Mouse (Mus musculus) MEL (cell line): ENCODE measurements around the gene Ercc6.

ENCODE experiments used
- CHD2 ChIP-seq: IDR thresholded peaks from 2 replicates; pipeline ENCODE4 v1.6.1; 2011; ENCODE audit warnings: low read length, improper control_type of control experiment
- CTCF ChIP-seq, 3 experiments: IDR thresholded peaks in 2 of 3; conservative IDR thresholded peaks in 1 of 3; 2 replicates each; pipeline ENCODE4 v1.5.1; 2011 to 2012; ENCODE audit warnings: low read length in 3 of 3, low read depth in 2 of 3, mild to moderate bottlenecking in 2 of 3, improper control_type of control experiment in 1 of 3, inconsistent platforms in 1 of 3, mixed read lengths in 1 of 3, moderate library complexity in 1 of 3; ENCODE audit not compliant: control insufficient read depth in 1 of 3, insufficient read depth in 1 of 3, poor library complexity in 1 of 3, severe bottlenecking in 1 of 3
- EP300 ChIP-seq, 2 experiments: IDR thresholded peaks; 2 replicates each; pipeline ENCODE4 v1.6.1; 2011; ENCODE audit warnings: improper control_type of control experiment in 2 of 2, low read length in 2 of 2, low read depth in 1 of 2, mild to moderate bottlenecking in 1 of 2
- GATA1 ChIP-seq: IDR thresholded peaks from 2 replicates; pipeline ENCODE4 v1.6.1; 2011; ENCODE audit warnings: low read depth, low read length, improper control_type of control experiment
- JUND ChIP-seq: IDR thresholded peaks from 2 replicates; pipeline ENCODE4 v1.6.1; 2011; ENCODE audit warnings: low read depth, mild to moderate bottlenecking, improper control_type of control experiment, low read length
- MAFK ChIP-seq: IDR thresholded peaks from 2 replicates; pipeline ENCODE4 v1.6.1; 2011; ENCODE audit warnings: low read depth, mild to moderate bottlenecking, low read length, improper control_type of control experiment, borderline replicate concordance
- MAX ChIP-seq: IDR thresholded peaks from 2 replicates; pipeline ENCODE4 v1.6.1; 2011; ENCODE audit warnings: low read length, improper control_type of control experiment
- POLR2A ChIP-seq, 2 experiments: IDR thresholded peaks; 2 replicates each; pipeline ENCODE4 v1.6.1; 2011 to 2012; ENCODE audit warnings: low read length in 2 of 2, mild to moderate bottlenecking in 2 of 2, control low read depth in 1 of 2, improper control_type of control experiment in 1 of 2, low read depth in 1 of 2, moderate library complexity in 1 of 2; ENCODE audit not compliant: control insufficient read depth in 1 of 2, insufficient read depth in 1 of 2, poor library complexity in 1 of 2
- RAD21 ChIP-seq: IDR thresholded peaks from 2 replicates; pipeline ENCODE4 v1.6.1; 2011; ENCODE audit warnings: mild to moderate bottlenecking, low read depth, low read length, improper control_type of control experiment
- RCOR1 ChIP-seq: IDR thresholded peaks from 2 replicates; pipeline ENCODE4 v1.6.1; 2012; ENCODE audit warnings: low read depth, mild to moderate bottlenecking, inconsistent platforms, low read length, improper control_type of control experiment
- USF1 ChIP-seq: IDR thresholded peaks from 2 replicates; pipeline ENCODE4 v1.6.1; 2014; ENCODE audit warnings: low read depth, mild to moderate bottlenecking, inconsistent platforms, low read length, improper control_type of control experiment, moderate library complexity

DNA sequence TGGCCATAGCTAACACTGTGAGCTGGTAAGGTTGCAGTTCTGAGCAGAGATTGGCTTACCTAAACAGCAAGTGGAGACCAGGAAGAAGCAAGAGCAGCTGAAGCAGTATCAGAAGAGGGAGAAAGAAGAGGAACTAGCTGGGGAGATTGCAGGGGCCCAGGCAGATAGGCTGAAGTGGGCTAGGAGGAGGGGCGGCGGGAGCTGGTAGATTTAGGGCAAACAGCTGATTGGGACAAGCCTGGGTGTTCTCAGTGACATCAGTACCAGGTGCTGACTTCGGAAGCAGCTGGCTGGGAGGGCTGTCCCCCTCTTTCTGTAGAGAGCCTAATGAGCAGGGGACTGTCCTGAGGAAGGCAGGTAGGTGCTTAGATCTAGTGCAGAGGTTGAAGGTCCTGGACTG lies 48.1 kb downstream of the Ercc6 start:
- no peak for TF ChIP-seq USF1
- no peak for TF ChIP-seq JUND
- TF ChIP-seq CTCF (IDR thresholded peaks at IDR 0.05 in 2 of 3, conservative IDR thresholded peaks at IDR 0.05 in 1 of 3; ENCODE audit: control insufficient read depth in 1 of 3, insufficient read depth in 1 of 3, low read depth in 2 of 3, low read length in 3 of 3, poor library complexity in 1 of 3, severe bottlenecking in 1 of 3): no peak
- peak; percentile 50 to 54; a peak in 3 of 4 replicates for TF ChIP-seq EP300 (IDR thresholded peaks at IDR 0.05; ENCODE audit: low read depth in 1 of 2, low read length in 2 of 2)
- TF ChIP-seq POLR2A (IDR thresholded peaks at IDR 0.05; ENCODE audit: control insufficient read depth in 1 of 2, insufficient read depth in 1 of 2, low read depth in 1 of 2, low read length in 2 of 2, poor library complexity in 1 of 2): no peak
- no peak for TF ChIP-seq MAX
- no peak for TF ChIP-seq MAFK
- no peak for TF ChIP-seq RCOR1
- peak; percentile 38; the same call in 1 of the 2 replicates for TF ChIP-seq GATA1
- no peak for TF ChIP-seq CHD2
- no peak for TF ChIP-seq RAD21
